Mouse (Mus musculus): Measurements from ENCODE around the gene Slc44a2.

The Slc44a2 gene

DNA sequence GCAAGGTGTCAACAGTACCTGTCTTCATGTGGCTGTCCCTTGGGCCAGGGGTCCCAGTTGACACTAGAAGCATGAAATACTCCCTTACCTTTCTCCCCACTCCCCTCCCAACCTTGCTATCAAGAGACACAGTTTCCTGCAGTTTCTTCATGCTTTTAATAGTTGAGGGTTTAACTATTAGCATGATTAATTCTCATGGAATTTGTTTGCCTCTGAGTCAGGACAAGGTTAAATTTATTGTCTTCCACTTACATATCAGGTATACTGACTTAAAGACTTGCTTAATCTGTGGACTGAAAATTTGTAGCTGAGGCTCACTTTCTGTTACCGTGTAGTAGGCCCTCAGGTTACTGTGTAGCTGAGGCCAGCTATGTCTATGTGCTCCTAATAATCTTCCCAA, 13.0 kb downstream of the Slc44a2 start:
- H3K36me3 ChIP-seq (ENCODE audit: control insufficient read depth, insufficient read depth, low read length, poor library complexity, severe bottlenecking): peaks cover 7% of the 10 kb centered on the region
- no peak for DNase-seq (ENCODE audit: low read depth, low spot score)
- H3K27me3 ChIP-seq (ENCODE audit: control insufficient read depth, insufficient read depth, low read length, poor library complexity, severe bottlenecking): no peaks in the 10 kb centered on the region

DNA sequence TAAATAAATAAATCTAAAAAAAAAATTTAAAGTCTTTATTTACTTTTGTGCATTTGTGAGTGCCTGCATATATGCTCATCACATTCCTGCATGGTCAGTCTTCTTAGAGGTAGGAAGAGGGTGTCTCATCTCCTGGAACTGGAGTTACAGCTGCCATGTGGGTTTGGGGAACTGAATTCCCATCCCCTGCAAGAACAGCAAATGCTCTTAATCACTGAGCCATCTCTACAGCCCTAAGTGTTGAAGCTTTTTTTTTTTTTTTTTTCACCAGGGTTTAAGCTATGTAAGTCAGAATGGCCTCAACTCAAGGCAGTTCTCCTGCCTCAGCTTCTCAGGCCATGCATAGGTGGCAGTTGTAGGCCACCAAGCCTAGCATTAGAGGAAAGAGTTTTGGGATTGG, 14.2 kb downstream of the Slc44a2 start:
- peaks cover 10% of the 10 kb centered on the region for H3K36me3 ChIP-seq (ENCODE audit: control insufficient read depth, insufficient read depth, low read length, poor library complexity, severe bottlenecking)
- H3K27me3 ChIP-seq (ENCODE audit: control insufficient read depth, insufficient read depth, low read length, poor library complexity, severe bottlenecking): no peaks in the 10 kb centered on the region
- no peak for DNase-seq (ENCODE audit: low read depth, low spot score)

DNA sequence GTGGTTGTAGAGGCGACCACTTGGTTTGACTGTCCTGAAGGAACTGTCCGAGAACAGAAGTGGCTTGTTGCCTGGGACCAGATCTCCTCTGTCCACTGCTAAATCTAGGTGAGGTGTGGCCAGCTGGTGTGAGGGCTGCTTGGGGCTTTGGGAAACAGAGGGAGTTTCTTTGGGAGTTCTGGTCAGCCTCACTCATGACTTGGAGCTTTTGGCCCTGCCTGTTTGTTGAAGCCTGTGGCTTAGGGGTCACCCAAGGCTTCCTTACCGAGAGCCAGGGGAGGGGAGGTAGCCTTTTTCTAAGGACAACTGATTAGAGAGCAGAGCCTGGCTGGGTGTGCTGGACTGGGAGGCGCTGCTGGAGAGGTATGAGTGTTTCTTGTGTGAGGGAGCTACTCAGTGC, 14.9 kb downstream of the Slc44a2 start:
- DNase-seq (ENCODE audit: low read depth, low spot score): no peak
- Histone ChIP-seq H3K27me3 (ENCODE audit: control insufficient read depth, insufficient read depth, low read length, poor library complexity, severe bottlenecking) (no peaks in the 10 kb centered on the region), H3K36me3 (ENCODE audit: control insufficient read depth, insufficient read depth, low read length, poor library complexity, severe bottlenecking) (peaks cover 15% of the 10 kb centered on the region)

DNA sequence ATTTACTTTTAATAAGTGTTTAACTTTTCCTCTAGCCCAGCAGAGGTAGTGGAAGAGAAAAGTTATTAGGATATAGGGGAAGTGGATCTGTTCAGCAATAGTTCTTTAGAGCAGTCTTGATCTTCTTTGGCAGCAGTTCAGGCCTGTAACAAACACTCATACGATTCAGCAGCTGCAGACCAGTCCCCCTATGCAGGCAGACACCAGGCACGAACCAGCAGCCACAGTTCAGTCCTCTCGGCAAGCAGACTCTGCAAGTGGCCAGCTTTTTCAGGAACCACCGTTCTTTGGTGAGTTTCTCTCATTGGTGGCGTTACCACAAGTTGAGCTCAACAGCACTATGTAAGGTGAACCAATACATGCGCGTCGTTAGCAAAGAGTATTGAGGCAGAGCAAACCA, 16.0 kb downstream of the Slc44a2 start:
- no peak for DNase-seq (ENCODE audit: low read depth, low spot score)
- no peaks in the 10 kb centered on the region for H3K27me3 ChIP-seq (ENCODE audit: control insufficient read depth, insufficient read depth, low read length, poor library complexity, severe bottlenecking)
- H3K36me3 ChIP-seq (ENCODE audit: control insufficient read depth, insufficient read depth, low read length, poor library complexity, severe bottlenecking): peaks cover 18% of the 10 kb centered on the region

DNA sequence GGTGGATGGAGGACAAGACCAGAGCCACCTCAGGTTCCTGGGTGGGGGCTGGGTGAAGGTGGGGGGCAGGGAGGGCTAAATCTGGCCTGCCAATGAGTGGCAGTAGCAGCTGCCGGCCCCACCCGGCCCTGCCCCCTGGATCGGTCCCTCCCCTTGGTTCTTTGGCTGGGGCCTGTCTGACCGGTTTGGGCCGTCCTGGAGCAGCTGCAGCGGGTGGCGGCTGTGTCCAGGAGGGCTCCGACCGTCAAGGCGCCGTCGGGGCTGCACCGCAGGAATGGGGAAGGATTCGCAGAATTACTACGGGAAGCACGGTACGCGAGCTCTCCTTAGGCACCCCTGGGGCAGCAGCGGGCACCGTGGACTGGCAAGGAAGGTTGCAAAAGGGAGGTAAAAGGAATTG, 17.2 kb downstream of the Slc44a2 start:
- Histone ChIP-seq H3K36me3 (ENCODE audit: control insufficient read depth, insufficient read depth, low read length, poor library complexity, severe bottlenecking) (peaks cover 22% of the 10 kb centered on the region), H3K27me3 (ENCODE audit: control insufficient read depth, insufficient read depth, low read length, poor library complexity, severe bottlenecking) (no peaks in the 10 kb centered on the region)
- DNase-seq (ENCODE audit: low read depth, low spot score): no peak

DNA sequence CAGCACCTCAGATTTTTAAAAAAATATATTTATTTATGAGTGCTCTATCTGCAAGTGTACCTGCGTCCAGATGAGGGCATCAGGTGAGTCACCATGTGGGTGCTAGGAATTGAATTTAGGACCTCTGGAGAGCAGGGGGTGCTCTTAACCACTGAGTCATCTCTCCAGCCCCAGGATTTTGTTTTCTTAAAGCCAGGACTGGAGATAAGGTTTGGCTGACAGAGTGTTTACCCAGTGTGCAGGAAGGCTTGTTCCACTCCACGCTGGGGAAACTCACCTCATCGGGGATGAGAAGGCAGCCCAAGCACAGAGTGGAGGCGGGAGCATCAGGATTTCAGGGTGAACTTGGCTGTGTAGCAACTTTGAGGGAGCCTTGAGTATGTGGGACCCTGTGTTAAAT, 19.9 kb downstream of the Slc44a2 start:
- H3K36me3 ChIP-seq (ENCODE audit: control insufficient read depth, insufficient read depth, low read length, poor library complexity, severe bottlenecking): peaks cover 31% of the 10 kb centered on the region
- DNase-seq (ENCODE audit: low read depth, low spot score): no peak
- H3K27me3 ChIP-seq (ENCODE audit: control insufficient read depth, insufficient read depth, low read length, poor library complexity, severe bottlenecking): no peaks in the 10 kb centered on the region

DNA sequence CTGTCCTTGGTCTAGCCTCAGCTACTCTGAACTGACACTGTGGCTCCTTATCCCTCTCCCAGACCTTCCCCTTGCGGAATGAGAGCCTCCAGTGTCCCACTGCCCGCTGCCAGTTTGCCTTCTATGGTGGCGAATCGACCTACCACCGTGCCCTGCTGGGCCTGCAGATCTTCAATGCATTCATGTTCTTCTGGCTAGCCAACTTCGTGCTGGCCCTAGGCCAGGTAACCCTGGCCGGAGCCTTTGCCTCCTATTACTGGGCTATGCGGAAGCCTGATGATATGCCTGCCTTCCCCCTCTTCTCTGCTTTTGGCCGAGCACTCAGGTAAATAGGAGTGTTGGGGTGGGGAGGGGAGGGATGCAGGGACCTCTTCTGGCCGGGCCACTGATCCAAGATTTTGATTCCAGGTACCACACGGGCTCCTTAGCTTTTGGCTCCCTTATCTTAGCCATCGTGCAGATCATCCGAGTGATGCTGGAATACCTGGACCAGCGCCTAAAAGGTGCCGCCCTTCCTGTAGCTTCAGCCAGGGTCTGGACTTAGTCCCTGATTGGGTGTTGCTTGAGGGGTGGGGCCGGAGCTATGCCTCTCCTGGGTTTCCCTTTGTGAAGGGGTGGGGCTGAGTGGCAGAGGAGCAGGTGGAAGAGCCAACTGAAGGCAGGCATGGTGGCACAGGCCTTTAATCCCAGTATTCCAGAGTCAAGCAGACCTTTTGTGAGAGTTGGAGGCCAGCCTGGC, 26.3 kb downstream of the Slc44a2 start:
- Histone ChIP-seq H3K27me3 (ENCODE audit: control insufficient read depth, insufficient read depth, low read length, poor library complexity, severe bottlenecking) (no peaks in the 10 kb centered on the region), H3K36me3 (ENCODE audit: control insufficient read depth, insufficient read depth, low read length, poor library complexity, severe bottlenecking) (peaks cover 25% of the 10 kb centered on the region)
- no peak for DNase-seq (ENCODE audit: low read depth, low spot score)

DNA sequence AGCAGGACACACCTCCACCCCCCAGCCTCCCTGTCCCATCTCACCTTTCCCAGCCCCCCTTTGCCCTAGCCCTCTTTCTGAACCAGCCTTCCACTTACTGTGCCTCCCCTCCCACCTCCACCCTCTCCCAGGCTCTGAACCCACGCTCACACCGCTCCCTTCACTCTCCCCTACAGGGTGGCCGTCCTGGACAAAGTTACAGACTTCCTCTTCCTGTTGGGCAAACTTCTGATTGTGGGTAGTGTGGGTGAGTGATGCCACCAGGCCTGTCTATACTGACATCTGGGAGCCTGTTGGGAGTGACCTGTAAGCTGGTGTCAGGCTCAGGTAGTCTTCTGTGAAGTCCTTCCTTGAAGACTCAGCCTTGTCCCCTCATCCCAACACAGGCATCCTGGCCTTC, 27.7 kb downstream of the Slc44a2 start:
- Histone ChIP-seq H3K36me3 (ENCODE audit: control insufficient read depth, insufficient read depth, low read length, poor library complexity, severe bottlenecking) (peaks cover 19% of the 10 kb centered on the region), H3K27me3 (ENCODE audit: control insufficient read depth, insufficient read depth, low read length, poor library complexity, severe bottlenecking) (no peaks in the 10 kb centered on the region)
- DNase-seq (ENCODE audit: low read depth, low spot score): no peak

DNA sequence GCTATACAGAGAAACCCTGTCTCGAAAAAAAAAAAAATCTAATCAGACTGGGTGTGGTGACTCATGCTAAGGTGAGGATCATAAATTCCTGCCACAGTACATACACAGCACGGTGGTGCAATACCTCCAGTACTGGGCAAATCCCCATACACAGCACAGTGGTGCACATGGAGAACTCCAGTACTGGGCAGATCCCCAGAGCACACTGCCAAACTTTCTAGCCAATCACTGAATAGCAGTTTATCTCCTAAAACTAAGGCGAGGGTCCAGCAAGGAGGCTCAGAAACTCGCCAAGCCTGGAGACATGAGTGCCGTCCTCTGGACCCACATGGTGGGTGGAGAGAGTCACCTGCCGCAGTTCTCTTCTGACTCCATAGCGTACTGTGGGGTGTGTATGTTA, 30.7 kb downstream of the Slc44a2 start:
- H3K27me3 ChIP-seq (ENCODE audit: control insufficient read depth, insufficient read depth, low read length, poor library complexity, severe bottlenecking): no peaks in the 10 kb centered on the region

DNA sequence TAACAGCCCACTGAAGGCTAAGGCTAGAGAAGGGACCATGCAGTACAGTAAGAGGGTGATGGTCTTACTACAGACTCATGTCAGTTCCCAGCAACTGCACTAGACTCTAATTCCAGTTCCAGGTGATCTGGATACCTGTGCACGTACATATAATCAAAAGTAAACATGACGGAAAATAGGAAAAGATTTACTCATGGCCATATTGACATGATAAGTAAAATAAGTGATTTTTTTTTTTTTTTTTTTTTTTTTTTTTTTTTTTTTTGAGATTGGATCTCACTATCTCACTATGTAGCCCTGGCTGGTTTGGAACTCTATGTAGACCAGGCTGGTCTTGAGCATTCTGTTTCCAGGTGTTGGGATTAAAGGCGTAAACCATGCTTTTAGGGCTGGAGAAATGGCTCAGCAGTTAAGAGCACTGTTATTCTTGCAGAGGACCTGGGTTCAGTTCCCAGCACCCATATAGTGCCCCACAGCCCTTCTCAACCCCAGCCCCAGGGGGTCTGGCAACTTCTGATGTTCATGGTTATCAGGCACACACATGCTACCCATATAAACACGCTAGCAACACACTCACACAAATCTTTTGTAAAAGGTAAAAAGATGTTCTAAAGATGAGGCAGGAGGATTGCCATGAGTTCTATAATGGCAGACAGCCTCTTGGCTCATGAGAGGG, 31.3 kb downstream of the Slc44a2 start:
- Histone ChIP-seq H3K36me3 (ENCODE audit: control insufficient read depth, insufficient read depth, low read length, poor library complexity, severe bottlenecking) (peaks cover 25% of the 10 kb centered on the region), H3K27me3 (ENCODE audit: control insufficient read depth, insufficient read depth, low read length, poor library complexity, severe bottlenecking) (no peaks in the 10 kb centered on the region)
- no peak for DNase-seq (ENCODE audit: low read depth, low spot score)

More for the DNA sequence above, 30.7 kb downstream of the Slc44a2 start:
- no peak for DNase-seq (ENCODE audit: low read depth, low spot score)
- H3K36me3 ChIP-seq (ENCODE audit: control insufficient read depth, insufficient read depth, low read length, poor library complexity, severe bottlenecking): peaks cover 27% of the 10 kb centered on the region

DNA sequence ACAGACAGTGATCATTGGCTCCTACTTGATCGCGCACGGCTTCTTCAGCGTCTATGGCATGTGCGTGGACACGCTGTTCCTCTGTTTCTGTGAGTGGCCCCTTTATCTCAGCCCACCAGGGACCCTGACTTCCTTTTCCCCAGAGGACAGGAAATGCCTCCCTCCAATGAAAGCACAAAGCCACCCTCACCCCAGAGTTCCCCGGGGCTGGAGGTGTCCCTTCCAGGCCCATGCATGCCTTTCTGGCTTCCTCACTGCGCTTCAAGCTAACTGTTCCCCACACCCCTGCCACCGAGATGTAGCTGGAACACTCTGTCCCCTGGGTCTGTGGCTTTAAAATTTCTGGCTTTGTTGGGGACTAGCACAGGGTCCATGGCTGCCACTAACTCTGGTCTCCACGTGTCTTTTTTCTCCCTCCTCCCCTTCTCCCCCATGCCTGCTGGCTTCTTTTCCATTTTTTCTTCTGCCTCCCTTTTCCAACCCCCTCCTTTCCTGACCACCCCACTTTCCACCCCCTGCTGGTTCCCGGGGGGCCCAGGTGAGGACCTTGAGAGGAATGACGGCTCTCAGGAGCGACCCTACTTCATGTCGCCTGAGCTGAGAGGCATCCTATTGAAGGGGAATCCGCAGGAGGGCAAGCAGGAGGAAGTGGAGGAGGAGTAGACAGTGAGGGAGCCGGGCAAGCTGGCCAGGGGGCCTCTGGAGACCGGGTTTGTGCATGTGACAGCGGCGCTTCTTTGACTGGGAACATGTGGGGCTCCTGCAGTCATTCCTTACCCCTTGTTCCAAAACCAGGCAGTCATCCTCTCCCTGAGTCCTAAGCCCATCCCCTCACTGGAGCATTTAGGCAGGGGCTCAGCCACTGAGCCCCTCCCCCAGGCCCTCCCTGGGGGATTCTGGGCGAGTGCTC, 32.2 kb downstream of the Slc44a2 start:
- no peaks in the 10 kb centered on the region for H3K27me3 ChIP-seq (ENCODE audit: control insufficient read depth, insufficient read depth, low read length, poor library complexity, severe bottlenecking)
- no peak for DNase-seq (ENCODE audit: low read depth, low spot score)
- peaks cover 23% of the 10 kb centered on the region for H3K36me3 ChIP-seq (ENCODE audit: control insufficient read depth, insufficient read depth, low read length, poor library complexity, severe bottlenecking)

DNA sequence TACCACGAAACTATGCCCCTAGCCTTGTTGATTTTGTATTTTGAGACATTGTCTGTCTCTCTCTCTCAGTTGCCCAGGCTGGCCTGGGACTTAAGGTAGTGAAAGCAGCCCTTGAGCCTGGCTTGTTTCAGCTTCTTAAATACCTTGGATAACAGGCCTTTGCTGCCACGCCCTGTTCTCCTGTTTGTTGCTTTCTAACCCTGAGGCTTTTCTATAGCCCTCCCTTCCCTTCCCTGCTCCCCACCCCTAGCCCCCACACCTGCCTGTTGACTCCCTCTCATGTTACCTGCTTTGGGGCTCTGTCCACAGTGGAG, 32.8 kb downstream of the Slc44a2 start:
- Histone ChIP-seq H3K27me3 (ENCODE audit: control insufficient read depth, insufficient read depth, low read length, poor library complexity, severe bottlenecking) (no peaks in the 10 kb centered on the region), H3K36me3 (ENCODE audit: control insufficient read depth, insufficient read depth, low read length, poor library complexity, severe bottlenecking) (peaks cover 19% of the 10 kb centered on the region)
- no peak for DNase-seq (ENCODE audit: low read depth, low spot score)

DNA sequence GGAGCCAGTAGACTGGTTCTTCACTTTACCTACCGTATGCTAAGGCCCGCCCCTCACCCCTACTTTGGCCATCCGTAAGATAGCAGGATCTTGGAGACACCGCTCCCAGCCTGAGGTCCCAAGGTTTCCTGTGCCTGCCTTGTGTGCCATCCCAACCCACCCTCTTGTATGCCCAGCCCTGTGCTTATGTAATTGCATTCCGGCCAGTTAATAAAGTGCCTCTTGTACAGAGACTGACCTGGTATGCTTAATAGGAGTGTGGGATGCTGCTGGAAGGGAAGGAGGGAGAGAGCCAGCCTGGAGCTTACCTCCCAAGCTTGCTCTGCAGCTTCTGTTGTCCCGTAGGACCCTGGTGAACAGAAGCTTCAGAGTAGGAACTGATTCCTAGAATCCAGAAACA, 34.3 kb downstream of the Slc44a2 start:
- no peaks in the 10 kb centered on the region for H3K27me3 ChIP-seq (ENCODE audit: control insufficient read depth, insufficient read depth, low read length, poor library complexity, severe bottlenecking)
- DNase-seq (ENCODE audit: low read depth, low spot score): no peak
- H3K36me3 ChIP-seq (ENCODE audit: control insufficient read depth, insufficient read depth, low read length, poor library complexity, severe bottlenecking): peaks cover 18% of the 10 kb centered on the region

DNA sequence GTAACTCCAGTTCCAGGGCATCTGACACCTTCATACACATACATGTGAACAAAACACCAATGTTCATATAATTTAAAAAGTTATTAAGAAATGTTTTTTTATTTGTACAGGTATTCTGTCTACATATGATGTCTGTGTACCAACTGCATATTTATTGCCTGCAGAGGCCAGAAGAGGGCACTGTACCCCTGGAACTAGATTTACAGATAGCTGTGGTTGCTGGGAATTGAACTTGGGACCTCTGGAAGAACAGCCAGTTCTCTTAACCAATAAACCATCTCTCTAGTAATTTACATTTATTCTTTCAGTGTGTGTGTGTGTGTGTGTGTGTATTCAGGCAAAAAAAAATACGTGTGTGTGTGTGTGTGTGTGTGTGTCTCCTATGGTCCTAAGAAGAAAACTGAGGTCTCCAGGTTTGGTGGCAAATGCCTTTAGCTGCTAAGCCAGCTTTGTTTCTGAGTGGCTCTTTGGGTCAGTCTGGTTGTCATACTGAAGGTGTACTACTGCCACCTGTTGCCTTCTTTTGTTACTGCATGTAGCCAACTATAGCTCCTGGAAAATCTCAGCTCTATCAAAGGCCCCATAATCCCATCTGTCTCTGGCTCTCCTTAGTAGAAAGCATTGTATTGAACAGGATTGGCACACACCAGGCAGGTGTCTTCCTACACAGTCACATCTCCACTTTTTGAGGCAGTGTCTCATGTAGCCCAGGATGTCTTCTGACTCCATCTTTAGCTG, 36.7 kb downstream of the Slc44a2 start:
- peaks cover 18% of the 10 kb centered on the region for H3K36me3 ChIP-seq (ENCODE audit: control insufficient read depth, insufficient read depth, low read length, poor library complexity, severe bottlenecking)
- DNase-seq (ENCODE audit: low read depth, low spot score): peak; percentile 90
- H3K27me3 ChIP-seq (ENCODE audit: control insufficient read depth, insufficient read depth, low read length, poor library complexity, severe bottlenecking): no peaks in the 10 kb centered on the region

Measured in splenic B cell, adult 2 months (primary cell).